Mouse (Mus musculus) lung, postnatal 0 days (tissue): ENCODE data around the gene Ptcd2. TPM values are rescaled to one million over a fixed set of nuclear protein-coding genes. Genes with fewer than 3 reads are reported as not detected.
A peak's percentile ranks its signal among the peaks of the same experiment; 100 is the strongest.

Experiments
- ATAC-seq: fragments of 200-750 bp; cut with Nextera tagmentation; 2 replicates; pipeline ENCODE4 v1.8.0; 2017; ENCODE audit warnings: moderate library complexity
- DNase-seq: peaks from one replicate; pipeline ENCODE4 v3.0.0-alpha.2; 2016; ENCODE audit warnings: low spot score
- H3K27ac ChIP-seq: fragments of 300-500 bp; sonication (generic); 2 replicates; pipeline ENCODE4 v1.5.1; 2014; ENCODE audit warnings: antibody characterized with exemption, mild to moderate bottlenecking, low read length, mixed read lengths
- H3K27me3 ChIP-seq: fragments of 300-500 bp; sonication (generic); replicated peaks from 2 replicates; pipeline ENCODE4 v1.6.1; 2014; ENCODE audit warnings: low read length, mixed read lengths; ENCODE audit not compliant: insufficient read depth
- H3K36me3 ChIP-seq: fragments of 300-500 bp; sonication (generic); 2 replicates; pipeline ENCODE4 v1.6.1; 2014; ENCODE audit warnings: low read length, mixed read lengths; ENCODE audit not compliant: insufficient read depth
- H3K4me1 ChIP-seq: fragments of 300-500 bp; sonication (generic); 2 replicates; pipeline ENCODE4 v1.6.1; 2014; ENCODE audit warnings: antibody characterized with exemption, low read depth, low read length, mixed read lengths; ENCODE audit not compliant: insufficient read depth
- H3K4me2 ChIP-seq: fragments of 300-500 bp; sonication (generic); replicated peaks from 2 replicates; pipeline ENCODE4 v1.6.1; 2014; ENCODE audit warnings: low read depth, mild to moderate bottlenecking, low read length, moderate library complexity, mixed read lengths
- H3K4me3 ChIP-seq: fragments of 300-500 bp; sonication (generic); 2 replicates; pipeline ENCODE4 v1.5.1; 2014; ENCODE audit warnings: low read depth, low read length
- H3K9ac ChIP-seq: fragments of 300-500 bp; sonication (generic); replicated peaks from 2 replicates; pipeline ENCODE4 v1.6.1; 2014; ENCODE audit warnings: low read depth, mild to moderate bottlenecking
- H3K9me3 ChIP-seq: fragments of 300-500 bp; sonication (generic); 2 replicates; pipeline ENCODE4 v1.6.1; 2016; ENCODE audit warnings: low read length, mixed read lengths
- CTCF ChIP-seq: IDR thresholded peaks from 2 replicates; pipeline ENCODE4 v1.5.1; 2016; ENCODE audit warnings: antibody characterized with exemption, mild to moderate bottlenecking
- EP300 ChIP-seq: IDR thresholded peaks from 2 replicates; pipeline ENCODE4 v1.6.1; 2016; ENCODE audit warnings: antibody characterized with exemption, mild to moderate bottlenecking, control low read depth
- WGBS: fragments of 180-500 bp; shearing (Covaris S2); extraction: QIAGEN DNeasy Blood & Tissue Kit; methylation state at CpG from one replicate; pipeline ENCODE4 v1.1.7; 2014; 5-methylcytosine and 5-hydroxymethylcytosine counted together
- polyA plus RNA-seq: library from polyadenylated mRNA; unstranded; fragments of >200 nt; fragmentation: Nextera tagmentation; extraction: Ambion mirVana; gene quantifications from 2 replicates; pipeline ENCODE4 v1.2.1, GENCODE M21; 2015

Gene Ptcd2
- polyA plus RNA-seq, 1 experiment from 2014 or later, result 22.9 TPM

GRCm38 (mm10) chr13:99284400-99285160, 59.9 kb downstream of the Ptcd2 start:
- WGBS, result 81% methylated on average over 21 of the region's 21 CpGs
- Histone ChIP-seq H3K9ac (no peak overlapping the region), H3K27me3 (no peaks in the 10 kb centered on the region), H3K27ac (no peak overlapping the region), H3K9me3 (no peaks in the 10 kb centered on the region), H3K36me3 (no peaks in the 10 kb centered on the region), H3K4me2 (no peak overlapping the region), H3K4me1 (no peaks in the 10 kb centered on the region), H3K4me3 (no peak overlapping the region)
- ATAC-seq (peak; percentile 49), DNase-seq (no peak)
- TF ChIP-seq CTCF (no peak), EP300 (peak; percentile 60; the same call in 1 of the 2 replicates)

GRCm38 (mm10) chr13:99283916-99284315, 60.6 kb downstream of the Ptcd2 start:
- no peak overlapping the region for H3K4me3 ChIP-seq
- no peaks in the 10 kb centered on the region for H3K36me3 ChIP-seq
- H3K27me3 ChIP-seq, result no peaks in the 10 kb centered on the region
- WGBS, result 92% methylated on average over 12 of the region's 12 CpGs
- no peak for DNase-seq
- H3K9ac ChIP-seq, result no peak overlapping the region
- no peak for ATAC-seq
- H3K27ac ChIP-seq, result no peak overlapping the region
- TF ChIP-seq CTCF (no peak), EP300 (no peak)
- no peaks in the 10 kb centered on the region for H3K9me3 ChIP-seq
- no peaks in the 10 kb centered on the region for H3K4me1 ChIP-seq
- H3K4me2 ChIP-seq, result no peak overlapping the region

GRCm38 (mm10) chr13:99282961-99283360, 61.5 kb downstream of the Ptcd2 start:
- no peak overlapping the region for H3K9ac ChIP-seq
- H3K4me1 ChIP-seq, result no peaks in the 10 kb centered on the region
- no peak overlapping the region for H3K4me2 ChIP-seq
- ATAC-seq (no peak), DNase-seq (no peak)
- no peaks in the 10 kb centered on the region for H3K27me3 ChIP-seq
- no peaks in the 10 kb centered on the region for H3K36me3 ChIP-seq
- WGBS, result 54% methylated on average over 6 of the region's 6 CpGs
- H3K27ac ChIP-seq, result no peak overlapping the region
- H3K9me3 ChIP-seq, result no peaks in the 10 kb centered on the region
- TF ChIP-seq CTCF (no peak), EP300 (no peak)
- no peak overlapping the region for H3K4me3 ChIP-seq

- Histone ChIP-seq H3K36me3 (no peaks in the 10 kb centered on the region), H3K4me1 (no peaks in the 10 kb centered on the region), H3K27me3 (no peaks in the 10 kb centered on the region), H3K27ac (no peak overlapping the region), H3K4me2 (no peak overlapping the region), H3K9me3 (no peaks in the 10 kb centered on the region), H3K9ac (no peak overlapping the region), H3K4me3 (no peak overlapping the region)
- 55% methylated on average over 10 of the region's 10 CpGs for WGBS
- no peak for DNase-seq
- ATAC-seq, result no peak
- TF ChIP-seq CTCF (no peak), EP300 (no peak)
These were observed 65.2 kb downstream of the Ptcd2 start for GRCm38 (mm10) chr13:99279351-99279750.

DNA sequence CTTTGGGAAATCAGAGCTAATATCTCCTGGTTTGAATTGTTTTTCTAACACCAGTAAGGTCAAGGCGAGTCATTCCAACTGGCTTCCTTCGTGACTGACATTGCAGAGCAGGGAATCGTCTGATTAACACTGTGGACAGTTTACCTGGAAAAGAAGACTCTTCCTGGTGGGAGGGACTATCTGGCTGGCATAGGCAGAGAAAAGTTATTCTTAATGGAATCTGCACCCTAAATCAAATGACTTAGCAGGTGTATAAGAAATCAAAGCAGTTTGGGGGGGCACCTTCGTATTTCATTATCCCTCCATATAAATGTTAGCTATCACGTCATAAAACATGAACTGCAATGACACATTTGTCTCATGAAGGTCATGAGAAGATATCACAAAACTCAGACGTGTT, 66.0 kb downstream of the Ptcd2 start:
- no peaks in the 10 kb centered on the region for H3K36me3 ChIP-seq
- H3K27me3 ChIP-seq, result no peaks in the 10 kb centered on the region
- H3K9ac ChIP-seq, result no peak overlapping the region
- WGBS, result 68% methylated on average over 6 of the region's 6 CpGs
- H3K4me3 ChIP-seq, result no peak overlapping the region
- H3K4me2 ChIP-seq, result no peak overlapping the region
- no peak overlapping the region for H3K27ac ChIP-seq
- ATAC-seq, result no peak
- DNase-seq, result no peak
- no peaks in the 10 kb centered on the region for H3K9me3 ChIP-seq
- no peak for TF ChIP-seq EP300
- no peak for TF ChIP-seq CTCF
- no peaks in the 10 kb centered on the region for H3K4me1 ChIP-seq

DNA sequence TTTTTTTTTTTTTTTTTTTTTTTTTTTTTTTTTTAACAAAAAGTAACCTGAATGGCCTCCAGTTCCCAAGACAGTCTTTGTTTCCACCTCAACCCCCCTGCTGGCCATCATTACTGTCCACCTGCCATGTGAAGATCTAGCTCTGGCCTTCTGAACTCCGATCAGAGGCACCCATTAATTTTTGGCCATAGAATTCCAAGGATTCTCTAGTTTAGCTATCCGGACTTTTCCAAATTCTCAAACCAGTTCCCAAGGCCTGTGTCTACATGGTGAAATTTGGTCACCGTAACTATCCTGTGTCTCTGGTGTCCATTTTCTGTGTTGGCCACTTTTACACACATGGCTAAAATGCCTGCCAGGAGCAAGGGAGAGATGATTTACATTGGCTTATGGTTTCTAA, 67.0 kb downstream of the Ptcd2 start:
- Histone ChIP-seq H3K36me3 (no peaks in the 10 kb centered on the region), H3K27ac (no peak overlapping the region), H3K4me3 (no peak overlapping the region), H3K4me2 (no peak overlapping the region), H3K27me3 (no peaks in the 10 kb centered on the region), H3K4me1 (no peaks in the 10 kb centered on the region), H3K9me3 (no peaks in the 10 kb centered on the region), H3K9ac (no peak overlapping the region)
- WGBS, result 93% methylated on average over 3 of the region's 3 CpGs
- ATAC-seq (no peak), DNase-seq (no peak)
- TF ChIP-seq CTCF, result no peak
- no peak for TF ChIP-seq EP300
